Mouse (Mus musculus): ENCODE measurements around the gene Snw1. TPM values are rescaled to one million over a fixed set of nuclear protein-coding genes. Genes with fewer than 3 reads are reported as not detected.

The Snw1 gene
- total RNA-seq, 2 experiments from 2014 or later, result 44.9 to 48.5 TPM

GRCm38 (mm10) chr12:87426354-87427031 lies 45.6 kb downstream of the Snw1 start:
- no peak for DNase-seq (ENCODE audit: extremely low spot score in 1 of 2, low spot score in 2 of 2)
- intact Hi-C loops (cut with DNase I), result no loop called here

- intact Hi-C loops (cut with DNase I), result no loop called here
- DNase-seq (ENCODE audit: extremely low spot score in 1 of 2, low spot score in 2 of 2), result no peak
Measured at GRCm38 (mm10) chr12:87424516-87424915, 47.6 kb downstream of the Snw1 start.

GRCm38 (mm10) chr12:87423700-87424099 lies 48.4 kb downstream of the Snw1 start:
- DNase-seq (ENCODE audit: extremely low spot score in 1 of 2, low spot score in 2 of 2), result no peak
- intact Hi-C loops (cut with DNase I), result no loop called here

- DNase-seq (ENCODE audit: extremely low spot score in 1 of 2, low spot score in 2 of 2), result no peak
- intact Hi-C loops (cut with DNase I), result no loop called here
Measured at GRCm38 (mm10) chr12:87421708-87422507, 50.2 kb downstream of the Snw1 start.

- DNase-seq (ENCODE audit: extremely low spot score in 1 of 2, low spot score in 2 of 2), result no peak
- intact Hi-C loops (cut with DNase I), result no loop called here
Measured at GRCm38 (mm10) chr12:87419974-87420485, 52.0 kb downstream of the Snw1 start.

- intact Hi-C loops (cut with DNase I), result no loop called here
Measured at GRCm38 (mm10) chr12:87418921-87419320, 53.2 kb downstream of the Snw1 start.

GRCm38 (mm10) chr12:87416690-87417089 lies 55.4 kb downstream of the Snw1 start:
- intact Hi-C loops (cut with DNase I), result no loop called here
- peak; percentile 13 to 56 for DNase-seq (ENCODE audit: extremely low spot score in 1 of 2, low spot score in 2 of 2)

More at GRCm38 (mm10) chr12:87418921-87419320, 53.2 kb downstream of the Snw1 start:
- DNase-seq (ENCODE audit: extremely low spot score in 1 of 2, low spot score in 2 of 2), result peak; percentile 20 to 26

GRCm38 (mm10) chr12:87415358-87415757 lies 56.7 kb downstream of the Snw1 start:
- DNase-seq (ENCODE audit: extremely low spot score in 1 of 2, low spot score in 2 of 2), result no peak
- intact Hi-C loops (cut with DNase I), result no loop called here

GRCm38 (mm10) chr12:87413179-87413790 lies 58.8 kb downstream of the Snw1 start:
- peak; percentile 27 to 76 for DNase-seq (ENCODE audit: extremely low spot score in 1 of 2, low spot score in 2 of 2)
- intact Hi-C loops (cut with DNase I), result no loop called here

GRCm38 (mm10) chr12:87410999-87411398 lies 61.1 kb downstream of the Snw1 start:
- DNase-seq (ENCODE audit: extremely low spot score in 1 of 2, low spot score in 2 of 2), result no peak
- intact Hi-C loops (cut with DNase I), result no loop called here

GRCm38 (mm10) chr12:87409123-87409522 lies 63.0 kb downstream of the Snw1 start:
- no peak for DNase-seq (ENCODE audit: extremely low spot score in 1 of 2, low spot score in 2 of 2)
- intact Hi-C loops (cut with DNase I), result no loop called here

- DNase-seq (ENCODE audit: extremely low spot score in 1 of 2, low spot score in 2 of 2), result peak in 1 of 2 experiments; percentile 47
- intact Hi-C loops (cut with DNase I), result no loop called here
Measured at GRCm38 (mm10) chr12:87407869-87408605, 64.0 kb downstream of the Snw1 start.

GRCm38 (mm10) chr12:87405721-87406120 lies 66.4 kb downstream of the Snw1 start:
- no peak for DNase-seq (ENCODE audit: extremely low spot score in 1 of 2, low spot score in 2 of 2)
- intact Hi-C loops (cut with DNase I), result no loop called here

GRCm38 (mm10) chr12:87405165-87405564 lies 66.9 kb downstream of the Snw1 start:
- DNase-seq (ENCODE audit: extremely low spot score in 1 of 2, low spot score in 2 of 2), result no peak
- intact Hi-C loops (cut with DNase I), result no loop called here

- intact Hi-C loops (cut with DNase I), result no loop called here
- DNase-seq (ENCODE audit: extremely low spot score in 1 of 2, low spot score in 2 of 2), result no peak
Measured at GRCm38 (mm10) chr12:87401883-87402282, 70.2 kb downstream of the Snw1 start.

GRCm38 (mm10) chr12:87399119-87399819 lies 72.8 kb downstream of the Snw1 start:
- DNase-seq (ENCODE audit: extremely low spot score in 1 of 2, low spot score in 2 of 2), result no peak
- intact Hi-C loops (cut with DNase I), result no loop called here

Measured in left cerebral cortex, postnatal 10 days (tissue).